In the genomic region with DNA sequence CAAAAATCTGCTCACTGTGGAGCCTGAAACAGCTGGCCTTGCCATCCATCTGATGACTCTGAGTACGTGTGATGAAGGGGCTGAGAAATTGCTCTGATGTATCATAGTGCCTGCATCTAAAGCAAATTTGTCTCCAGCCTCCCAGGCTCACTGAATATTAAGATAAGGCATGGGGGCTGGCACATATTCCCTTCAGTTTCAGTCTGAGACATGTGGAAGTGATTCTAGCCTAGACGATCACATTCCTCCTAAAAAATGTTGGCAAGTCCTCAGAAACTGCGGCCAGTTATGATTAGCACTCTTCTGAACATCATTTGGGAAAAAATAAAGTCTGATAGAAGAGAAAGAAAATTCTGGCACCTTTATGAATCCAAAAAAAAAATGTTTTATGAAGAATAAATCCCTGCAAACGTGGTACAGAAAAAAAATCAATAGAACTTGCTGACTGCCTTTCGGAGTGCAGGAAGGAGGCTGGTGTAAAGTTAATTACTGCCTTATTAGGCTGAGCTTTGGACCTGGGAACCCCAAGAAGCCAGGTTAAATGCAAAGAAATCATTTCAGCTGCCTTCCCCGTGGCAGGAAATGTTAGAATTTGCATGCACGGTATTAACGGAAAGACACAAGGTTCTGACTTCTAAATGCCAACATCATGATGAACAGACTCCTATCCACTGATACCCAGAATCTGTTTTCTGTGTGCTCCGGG, we compare ENCODE assay signal across 14 mouse cellular contexts.
DNase-seq lines count a peak whose midpoint lies in the region; ATAC-seq and TF ChIP-seq lines count a peak whose summit lies in the region.
"Had no signal": no experiment of that assay in that cellular context is flagged by ENCODE, and none has a peak within 500 bp of the region (broad histone marks: within the 10 kb centered on the region; RNA-seq: fewer than 3 reads in every experiment).

No protein-coding gene starts in this region.

- no peak overlapping the region for H3K4me3 ChIP-seq in midbrain, embryonic 11.5 days (ENCODE audit: low read depth, low read length)
- H3K4me3 ChIP-seq in midbrain, postnatal 0 days (ENCODE audit: low read depth, low read length): no peak overlapping the region
- H3K4me3 ChIP-seq in limb, embryonic 10.5 days: no peak overlapping the region
- H3K4me3 ChIP-seq: hindbrain, embryonic 10.5 days had no signal

- no peak overlapping the region for H3K9ac ChIP-seq in midbrain, embryonic 11.5 days (ENCODE audit: low read length)
- H3K9ac ChIP-seq in midbrain, postnatal 0 days (replicated peaks; ENCODE audit: low read length, poor library complexity, severe bottlenecking): no peak overlapping the region
- H3K9ac ChIP-seq: forebrain, postnatal 0 days; liver, postnatal 0 days had no signal

- peak; percentile 24 for DNase-seq in gastrocnemius, adult 18-20 months (ENCODE audit: low spot score)
- no peak for DNase-seq in gastrocnemius, postnatal 10 days
- peak; percentile 72 for DNase-seq in midbrain, embryonic 11.5 days (ENCODE audit: low spot score, missing footprints)
- DNase-seq in midbrain, postnatal 0 days (ENCODE audit: low spot score): no peak
- DNase-seq in limb, embryonic 10.5 days (ENCODE audit: low spot score): no peak
- DNase-seq in skeletal muscle tissue, adult 2 months (ENCODE audit: low read depth, low spot score): peak; percentile 39
- no peak for DNase-seq in right cerebral cortex, postnatal 14 days
- no peak for DNase-seq in adrenal gland, postnatal 10 days
- DNase-seq: forebrain, postnatal 0 days; liver, postnatal 0 days; right cerebral cortex, postnatal 4 days had no signal

- H3K4me1 ChIP-seq in midbrain, embryonic 11.5 days (ENCODE audit: control insufficient read depth, insufficient read depth, low read length): no peaks in the 10 kb centered on the region
- H3K4me1 ChIP-seq in midbrain, postnatal 0 days (ENCODE audit: insufficient read depth, low read length): no peaks in the 10 kb centered on the region
- H3K4me1 ChIP-seq in limb, embryonic 10.5 days: peaks cover 21% of the 10 kb centered on the region
- H3K4me1 ChIP-seq: hindbrain, embryonic 10.5 days had no signal

- no peaks in the 10 kb centered on the region for H3K36me3 ChIP-seq in midbrain, embryonic 11.5 days (ENCODE audit: control insufficient read depth, insufficient read depth, low read length)
- no peaks in the 10 kb centered on the region for H3K36me3 ChIP-seq in midbrain, postnatal 0 days (ENCODE audit: insufficient read depth, low read length)
- H3K36me3 ChIP-seq in limb, embryonic 10.5 days: no peaks in the 10 kb centered on the region
- H3K36me3 ChIP-seq: G1E; hindbrain, embryonic 10.5 days had no signal

- WGBS in midbrain, embryonic 11.5 days: 71% methylated on average over 9 of the region's 9 CpGs
- 66% methylated on average over 9 of the region's 9 CpGs for WGBS in midbrain, postnatal 0 days
- 33% methylated on average over 9 of the region's 9 CpGs for WGBS in limb, embryonic 10.5 days

- H3K9me3 ChIP-seq in midbrain, embryonic 11.5 days (ENCODE audit: control insufficient read depth, low read length): no peaks in the 10 kb centered on the region
- H3K9me3 ChIP-seq in midbrain, postnatal 0 days (ENCODE audit: low read length): no peaks in the 10 kb centered on the region
- no peaks in the 10 kb centered on the region for H3K9me3 ChIP-seq in limb, embryonic 10.5 days (replicated peaks)
- H3K9me3 ChIP-seq: hindbrain, embryonic 10.5 days had no signal

- H3K27me3 ChIP-seq in midbrain, embryonic 11.5 days (ENCODE audit: control insufficient read depth, insufficient read depth, low read length): no peaks in the 10 kb centered on the region
- H3K27me3 ChIP-seq in midbrain, postnatal 0 days (ENCODE audit: insufficient read depth, low read length): no peaks in the 10 kb centered on the region
- H3K27me3 ChIP-seq in limb, embryonic 10.5 days (ENCODE audit: low read depth, poor library complexity, severe bottlenecking): no peaks in the 10 kb centered on the region

- no peak overlapping the region for H3K4me2 ChIP-seq in midbrain, embryonic 11.5 days
- no peak overlapping the region for H3K4me2 ChIP-seq in midbrain, postnatal 0 days (ENCODE audit: low read depth, low read length, poor library complexity, severe bottlenecking)

- no peak overlapping the region for H3K27ac ChIP-seq in midbrain, embryonic 11.5 days (ENCODE audit: low read depth, low read length)
- H3K27ac ChIP-seq in midbrain, postnatal 0 days (ENCODE audit: low read depth, low read length): no peak overlapping the region
- peak overlapping the region; percentile 34; the same call in 1 of the 2 replicates for H3K27ac ChIP-seq in limb, embryonic 10.5 days
- H3K27ac ChIP-seq: hindbrain, embryonic 10.5 days had no signal

- TF ChIP-seq CTCF in midbrain, postnatal 0 days (IDR thresholded peaks at IDR 0.05): no peak

- ATAC-seq in midbrain, embryonic 11.5 days (ENCODE audit: low FRiP score): no peak
- ATAC-seq in midbrain, postnatal 0 days (ENCODE audit: low FRiP score): no peak
- ATAC-seq: forebrain, postnatal 0 days; liver, postnatal 0 days; midbrain, embryonic 16.5 days had no signal

Comparison
In these comparisons a context has a peak if more than half of its experiments do, and no peak if none do; other contexts are left out.
1. DNase-seq: peak in gastrocnemius, adult 18-20 months (single experiment), midbrain, embryonic 11.5 days (single experiment) and skeletal muscle tissue, adult 2 months (single experiment); none in gastrocnemius, postnatal 10 days (single experiment), midbrain, postnatal 0 days (single experiment), limb, embryonic 10.5 days (single experiment), right cerebral cortex, postnatal 14 days (single experiment) and adrenal gland, postnatal 10 days (single experiment).